Mouse (Mus musculus) spleen, postnatal 36 days (tissue): Measurements from ENCODE around the gene Gm14190.
"Not testable (repeated sequence)": the region's sequence is repeated elsewhere in the genome, so short reads cannot be mapped to it uniquely, and the experiment has no call there.

Experiments used
- DNase-seq, 2 experiments: peaks; one replicate each; pipeline ENCODE4 v3.0.0; 2022; ENCODE audit warnings: low spot score in 2 of 2, mixed read lengths in 1 of 2

Gene Gm14190

GRCm38 (mm10) chr11:99690463-99690862 lies at the start of gene Gm14190:
Gm14190 (minus strand) TSS chr11:99690740.
- DNase-seq, result no peak

DNA sequence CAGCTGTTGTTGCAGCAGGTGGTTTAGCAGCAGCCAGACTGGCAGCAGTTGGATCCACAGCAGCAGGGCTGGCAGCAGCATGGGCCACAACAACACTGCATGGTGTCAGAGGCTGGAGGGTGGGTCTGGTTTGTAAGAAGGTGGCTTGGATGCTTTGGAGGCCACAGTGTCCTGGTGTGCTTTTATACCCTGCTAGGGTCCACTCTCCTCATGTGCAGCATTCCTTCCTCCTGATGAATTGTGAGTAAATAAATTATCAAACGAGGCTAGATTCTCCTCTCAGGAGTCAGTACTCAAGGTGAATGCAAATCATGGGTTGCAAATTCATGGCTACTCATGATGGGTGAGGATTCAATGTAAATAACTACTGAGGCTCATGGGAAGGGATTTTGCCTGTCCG lies 43.6 kb upstream of the Gm14190 start, which contains the start of gene Gm14180:
Gene Gm14180 (minus strand): TSS at position 101 of the 400 bp plus-strand sequence.
- DNase-seq, result no peak

DNA sequence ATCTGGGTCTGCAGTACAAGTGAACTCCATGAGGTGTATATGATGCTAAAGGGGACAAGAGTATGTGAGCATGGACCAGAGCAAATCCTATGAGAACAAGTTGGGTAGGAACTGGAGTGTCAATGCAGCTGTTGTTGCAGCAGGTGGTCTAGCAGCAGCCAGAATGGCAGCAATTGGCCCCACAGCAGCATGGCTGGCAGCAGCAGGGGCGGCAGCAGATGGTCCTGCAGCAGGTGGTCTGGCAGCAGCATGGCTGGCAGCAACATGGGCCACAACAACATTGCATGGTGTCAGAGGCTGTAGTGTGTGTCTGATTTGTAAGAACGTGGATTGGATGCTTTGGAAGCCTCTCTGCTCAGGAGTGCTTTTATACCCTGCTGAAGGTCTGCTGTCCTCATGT lies 33.5 kb upstream of the Gm14190 start:
- no peak for DNase-seq

GRCm38 (mm10) chr11:99718759-99719158 lies 28.2 kb upstream of the Gm14190 start:
- no peak for DNase-seq

DNA sequence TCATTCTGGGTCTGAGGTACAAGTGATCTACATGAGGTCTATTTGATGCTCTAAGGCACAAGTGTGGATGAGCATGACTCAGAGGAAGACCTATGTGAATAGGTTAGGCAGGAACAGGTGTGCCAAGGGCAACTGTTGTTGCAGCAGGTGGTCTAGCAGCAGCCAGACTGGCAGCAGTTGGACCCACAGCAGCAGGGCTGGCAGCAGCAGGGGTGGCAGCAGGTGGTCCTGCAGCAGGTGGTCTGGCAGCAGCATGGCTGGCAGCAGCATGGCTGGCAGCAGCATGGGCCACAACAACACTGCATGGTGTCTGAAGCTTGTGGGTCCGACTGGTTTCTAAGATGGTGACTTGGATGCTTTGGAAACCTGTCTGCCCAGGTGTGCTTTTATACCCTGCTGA lies 5.3 kb downstream of the Gm14190 start:
- DNase-seq, result not testable (repeated sequence)

DNA sequence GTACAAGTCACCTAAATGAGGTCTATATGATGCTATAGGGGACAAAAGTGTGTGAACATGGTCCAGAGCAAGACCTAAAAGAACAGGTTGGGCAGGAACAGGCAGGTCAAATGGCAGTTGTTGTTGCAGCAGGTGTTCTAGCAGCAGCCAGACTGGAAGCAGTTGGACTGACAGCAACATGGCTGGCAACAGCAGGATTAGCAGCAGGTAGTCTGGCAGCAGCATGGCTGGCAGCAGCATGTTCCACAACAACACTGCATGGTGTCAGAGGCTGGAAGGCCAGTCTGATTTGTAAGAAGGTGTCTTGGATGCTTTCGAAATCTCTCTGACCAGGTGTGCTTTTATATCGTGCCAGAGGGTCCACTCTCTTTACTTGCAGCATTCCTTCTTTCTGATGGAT lies 7.1 kb downstream of the Gm14190 start:
- DNase-seq, result no peak

DNA sequence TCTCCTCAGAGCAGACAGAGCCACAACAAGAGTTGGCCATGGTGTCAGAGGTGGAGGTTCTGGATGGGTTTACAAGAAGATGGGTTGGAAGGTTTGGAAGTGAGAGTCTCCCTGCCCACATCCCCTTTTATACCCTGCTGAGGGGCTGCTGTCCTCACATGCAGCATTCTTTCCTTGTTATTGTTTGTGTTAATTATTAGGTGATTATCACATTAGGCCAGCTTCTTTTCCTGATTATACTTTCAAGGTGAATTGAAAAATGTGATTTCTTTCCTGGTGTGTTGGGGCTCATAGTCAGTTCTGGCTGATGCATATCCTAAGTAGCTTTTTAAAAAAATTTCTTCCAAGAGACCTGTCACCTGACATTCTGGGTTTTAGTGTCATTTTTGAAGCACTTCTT lies 24.7 kb downstream of the Gm14190 start, which contains the start of gene Krtap4-6:
Gene Krtap4-6 (minus strand): TSS at position 101 of the 400 bp plus-strand sequence.
- DNase-seq, result no peak

DNA sequence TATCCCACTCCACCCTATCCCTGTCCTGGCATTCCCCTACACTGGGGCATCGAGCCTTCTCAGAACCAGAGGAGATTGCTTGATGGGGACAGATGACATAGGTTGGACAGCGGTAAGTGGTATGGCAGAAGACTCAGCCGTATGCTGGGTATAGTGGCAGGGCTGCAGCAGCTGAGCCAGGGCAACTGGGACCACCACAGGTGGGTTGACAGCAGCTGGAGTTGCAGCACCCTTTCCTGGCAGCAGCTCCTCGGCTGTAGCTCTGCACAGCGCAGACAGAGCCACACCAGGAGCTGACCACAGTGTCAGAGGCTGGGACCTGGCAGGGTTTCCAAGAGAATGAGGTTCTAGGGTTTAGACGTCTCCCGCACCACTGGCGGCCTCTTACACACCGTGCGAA lies 27.7 kb downstream of the Gm14190 start:
- no peak for DNase-seq

GRCm38 (mm10) chr11:99659256-99659655 lies 31.3 kb downstream of the Gm14190 start:
- DNase-seq, result no peak

GRCm38 (mm10) chr11:99658467-99659010 lies 32.0 kb downstream of the Gm14190 start, which contains the start of gene Gm11563:
Gm11563 (minus strand) TSS chr11:99658960.
- DNase-seq, result not testable (repeated sequence)

DNA sequence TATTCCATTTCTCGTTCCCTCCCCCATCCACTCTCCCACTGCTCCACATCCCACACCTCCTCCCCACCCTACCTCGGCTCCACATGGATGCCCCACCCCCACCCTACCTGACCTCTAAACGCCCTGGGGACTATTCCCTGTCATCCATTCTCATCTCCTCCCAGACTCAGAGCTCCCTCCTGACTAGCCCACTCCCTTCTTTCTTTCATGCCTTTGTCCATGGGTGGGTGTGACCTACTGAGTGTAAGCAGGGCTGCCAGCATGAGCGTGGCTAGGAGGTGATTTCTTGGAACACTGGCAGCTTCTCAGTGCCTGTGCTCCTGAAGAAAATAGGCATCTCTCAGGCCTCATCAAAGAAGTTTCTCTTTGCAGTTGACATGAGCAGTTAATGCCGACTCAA lies 33.5 kb downstream of the Gm14190 start:
- no peak for DNase-seq

DNA sequence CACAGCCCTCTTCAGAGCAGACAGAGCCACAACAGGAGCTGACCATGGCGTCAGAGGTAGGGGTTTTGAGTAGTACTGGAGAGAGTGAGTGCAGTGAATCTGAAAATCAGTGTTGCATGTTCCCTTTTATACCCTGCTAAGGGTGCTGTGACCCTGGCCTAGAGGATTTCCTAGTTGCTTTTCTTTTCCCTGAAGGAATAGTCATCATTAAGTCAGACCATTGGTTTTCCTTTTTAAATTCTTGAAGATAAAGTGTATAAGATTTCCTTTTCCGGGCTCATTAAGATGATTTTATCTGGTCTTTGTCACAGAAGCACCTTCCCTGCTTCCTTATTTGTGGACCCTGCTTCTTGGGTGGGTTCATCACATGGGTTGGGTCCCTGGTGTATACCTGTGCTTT lies 40.4 kb downstream of the Gm14190 start, which contains the start of gene Gm11555:
Gene Gm11555 (minus strand): TSS at position 101 of the 400 bp plus-strand sequence.
- DNase-seq, result no peak

- DNase-seq, result no peak
These were observed 44.1 kb downstream of the Gm14190 start for GRCm38 (mm10) chr11:99646444-99646843.

GRCm38 (mm10) chr11:99644351-99644750 lies 46.2 kb downstream of the Gm14190 start:
- no peak for DNase-seq

DNA sequence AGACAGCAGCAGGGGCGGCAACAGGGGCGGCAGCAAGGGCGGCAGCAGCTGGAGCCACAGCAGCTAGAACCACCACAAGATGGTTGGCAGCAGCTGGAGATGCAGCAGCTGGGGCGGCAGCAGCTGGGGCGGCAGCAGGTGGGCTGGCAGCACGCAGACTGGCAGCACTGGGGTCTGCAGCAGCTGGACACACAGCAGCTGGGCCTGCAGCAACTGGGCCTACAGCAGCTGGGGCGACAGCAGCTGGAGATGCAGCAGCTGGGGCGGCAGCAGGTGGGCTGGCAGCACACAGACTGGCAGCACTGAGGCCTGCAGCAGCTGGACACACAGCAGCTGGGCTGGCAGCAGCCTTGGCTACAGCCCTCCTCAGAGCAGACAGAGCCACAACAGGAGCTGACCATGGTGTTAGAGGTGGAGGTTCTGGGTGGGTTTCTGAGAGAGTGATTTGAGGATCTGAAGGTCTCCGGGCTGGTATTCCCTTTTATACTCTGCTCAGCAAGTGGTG lies 46.9 kb downstream of the Gm14190 start, which contains the start of gene Krtap4-7:
Gene Krtap4-7 (minus strand): TSS at position 455 of the 505 bp plus-strand sequence.
- not testable (repeated sequence) for DNase-seq

- no peak for DNase-seq
These were observed 49.6 kb downstream of the Gm14190 start for GRCm38 (mm10) chr11:99640926-99641325.
